Mouse (Mus musculus) forebrain, embryonic 11.5 days (tissue): ENCODE results near the gene A630095N17Rik. TPM values are rescaled to one million over a fixed set of nuclear protein-coding genes. Genes with fewer than 3 reads are reported as not detected.

Experiments
- ATAC-seq: fragments of 200-750 bp; cut with Nextera tagmentation; replicated peaks from 2 replicates; pipeline ENCODE4 v1.8.0; 2017; ENCODE audit warnings: moderate TSS enrichment; ENCODE audit not compliant: low FRiP score
- DNase-seq: peaks from one replicate; pipeline ENCODE4 v3.0.0-alpha.2; 2017; ENCODE audit warnings: low spot score
- H3K27ac ChIP-seq: fragments of 300-500 bp; sonication (generic); 2 replicates; pipeline ENCODE4 v1.5.1; 2014; ENCODE audit warnings: low read depth, low read length
- H3K27me3 ChIP-seq: fragments of 300-500 bp; sonication (generic); 2 replicates; pipeline ENCODE4 v1.6.1; 2014; ENCODE audit warnings: mild to moderate bottlenecking, low read length, mixed read lengths; ENCODE audit not compliant: control insufficient read depth, insufficient read depth
- H3K36me3 ChIP-seq: fragments of 300-500 bp; sonication (generic); 2 replicates; pipeline ENCODE4 v1.6.1; 2014; ENCODE audit warnings: mild to moderate bottlenecking, low read length, moderate library complexity, mixed read lengths; ENCODE audit not compliant: control insufficient read depth, insufficient read depth
- H3K4me1 ChIP-seq: fragments of 300-500 bp; sonication (generic); replicated peaks from 2 replicates; pipeline ENCODE4 v1.6.1; 2014; ENCODE audit warnings: low read length, mixed read lengths; ENCODE audit not compliant: control insufficient read depth, insufficient read depth
- H3K4me2 ChIP-seq: fragments of 300-500 bp; sonication (generic); 2 replicates; pipeline ENCODE4 v1.6.1; 2014; ENCODE audit warnings: low read depth, mild to moderate bottlenecking, low read length, moderate library complexity, mixed read lengths; ENCODE audit not compliant: severe bottlenecking
- H3K4me3 ChIP-seq: fragments of 300-500 bp; sonication (generic); 2 replicates; pipeline ENCODE4 v1.5.1; 2014; ENCODE audit warnings: low read depth, low read length
- H3K9ac ChIP-seq: fragments of 300-500 bp; sonication (generic); 2 replicates; pipeline ENCODE4 v1.6.1; 2014; ENCODE audit warnings: low read length
- H3K9me3 ChIP-seq: fragments of 300-500 bp; sonication (generic); 2 replicates; pipeline ENCODE4 v1.6.1; 2016; ENCODE audit warnings: low read length, mixed read lengths; ENCODE audit not compliant: control insufficient read depth
- WGBS: fragments of 180-500 bp; shearing (Covaris S2); extraction: QIAGEN DNeasy Blood & Tissue Kit; methylation state at CpG from one replicate; pipeline ENCODE4 v1.1.7; 2014; 5-methylcytosine and 5-hydroxymethylcytosine counted together
- polyA plus RNA-seq: library from polyadenylated mRNA; unstranded; fragments of >200 nt; fragmentation: Nextera tagmentation; extraction: Ambion mirVana; gene quantifications from 2 replicates; pipeline ENCODE4 v1.2.1, GENCODE M21; 2014

A630095N17Rik gene
- not detected in 2 replicates for polyA plus RNA-seq

- ATAC-seq (no peak), DNase-seq (no peak)
- Histone ChIP-seq H3K4me2 (no peak within 1 kb of the TSS), H3K9ac (no peak within 1 kb of the TSS), H3K36me3 (no peaks in the 10 kb centered on the region), H3K4me1 (peaks cover under 1% of the 10 kb centered on the region; the same call in 1 of the 2 replicates), H3K9me3 (no peaks in the 10 kb centered on the region), H3K4me3 (no peak within 1 kb of the TSS), H3K27ac (no peak within 1 kb of the TSS), H3K27me3 (no peaks in the 10 kb centered on the region)
- WGBS = 71% methylated on average over 5 of the region's 5 CpGs
Observed at GRCm38 (mm10) chr1:75231664-75232152, at the start of gene A630095N17Rik. A630095N17Rik (minus strand) TSS chr1:75232102.

GRCm38 (mm10) chr1:75278228-75278627 lies 46.3 kb upstream of the A630095N17Rik start, which contains the start of gene Resp18:
Resp18 (minus strand) TSS chr1:75278415.
- Histone ChIP-seq H3K27ac (no peak within 1 kb of the TSS), H3K4me2 (peak within 1 kb of the TSS; percentile 24; the same call in 1 of the 2 replicates), H3K9ac (peak within 1 kb of the TSS; percentile 12; the same call in 1 of the 2 replicates), H3K9me3 (no peaks in the 10 kb centered on the region; the same call in 1 of the 2 replicates), H3K4me1 (no peaks in the 10 kb centered on the region), H3K27me3 (peaks cover 15% of the 10 kb centered on the region), H3K36me3 (no peaks in the 10 kb centered on the region), H3K4me3 (peak within 1 kb of the TSS; percentile 8; the same call in 1 of the 2 replicates)
- DNase-seq (no peak), ATAC-seq (no peak)
- WGBS = 4% methylated on average over 13 of the region's 13 CpGs

GRCm38 (mm10) chr1:75277195-75278188 lies 45.6 kb upstream of the A630095N17Rik start:
- no peak for ATAC-seq
- DNase-seq = peak; percentile 78
- no peaks in the 10 kb centered on the region for H3K36me3 ChIP-seq
- H3K9ac ChIP-seq = peak overlapping the region; percentile 12; the same call in 1 of the 2 replicates
- H3K4me1 ChIP-seq = no peaks in the 10 kb centered on the region
- peaks cover 15% of the 10 kb centered on the region for H3K27me3 ChIP-seq
- H3K27ac ChIP-seq = no peak overlapping the region
- H3K9me3 ChIP-seq = no peaks in the 10 kb centered on the region; the same call in 1 of the 2 replicates
- peak overlapping the region; percentile 24; the same call in 1 of the 2 replicates for H3K4me2 ChIP-seq
- whole genome bisulfite sequencing = 2% methylated on average over 23 of the region's 23 CpGs
- peak overlapping the region; percentile 8; the same call in 1 of the 2 replicates for H3K4me3 ChIP-seq

GRCm38 (mm10) chr1:75264091-75264880 lies 32.4 kb upstream of the A630095N17Rik start, which contains the start of gene Ptprn:
Ptprn (minus strand) TSS chr1:75264502.
- 0 out of 2 replicates have a peak within 1 kb of the TSS, but pooled peaks have one; percentile 35 for H3K9ac ChIP-seq
- H3K27ac ChIP-seq = no peak within 1 kb of the TSS
- no peaks in the 10 kb centered on the region for H3K4me1 ChIP-seq
- peak within 1 kb of the TSS; percentile 31 for H3K4me3 ChIP-seq
- peak; percentile 69 for DNase-seq
- H3K4me2 ChIP-seq = peak within 1 kb of the TSS; percentile 64
- H3K36me3 ChIP-seq = no peaks in the 10 kb centered on the region
- WGBS = 11% methylated on average over 32 of the region's 32 CpGs
- H3K27me3 ChIP-seq = peaks cover 26% of the 10 kb centered on the region
- H3K9me3 ChIP-seq = no peaks in the 10 kb centered on the region
- ATAC-seq = peak; percentile 64

GRCm38 (mm10) chr1:75262969-75263951 lies 31.4 kb upstream of the A630095N17Rik start:
- Histone ChIP-seq H3K4me1 (no peaks in the 10 kb centered on the region), H3K27ac (no peak overlapping the region), H3K9me3 (no peaks in the 10 kb centered on the region), H3K9ac (no peak overlapping the region), H3K27me3 (peaks cover 26% of the 10 kb centered on the region), H3K36me3 (no peaks in the 10 kb centered on the region), H3K4me2 (peak overlapping the region; percentile 64), H3K4me3 (peak overlapping the region; percentile 31)
- peak; percentile 51; the same call in 1 of the 2 replicates for ATAC-seq
- WGBS = 1% methylated on average over 40 of the region's 40 CpGs
- peak; percentile 83 for DNase-seq

GRCm38 (mm10) chr1:75261278-75261677 lies 29.4 kb upstream of the A630095N17Rik start:
- Histone ChIP-seq H3K9ac (no peak overlapping the region), H3K4me3 (no peak overlapping the region), H3K27me3 (peaks cover 26% of the 10 kb centered on the region), H3K36me3 (no peaks in the 10 kb centered on the region), H3K27ac (no peak overlapping the region), H3K9me3 (no peaks in the 10 kb centered on the region), H3K4me2 (no peak overlapping the region), H3K4me1 (no peaks in the 10 kb centered on the region)
- ATAC-seq = no peak
- DNase-seq = no peak

GRCm38 (mm10) chr1:75255516-75256046 lies 23.7 kb upstream of the A630095N17Rik start:
- Histone ChIP-seq H3K36me3 (no peaks in the 10 kb centered on the region), H3K4me3 (no peak overlapping the region), H3K4me2 (no peak overlapping the region), H3K27ac (no peak overlapping the region), H3K27me3 (peaks cover 2% of the 10 kb centered on the region; the same call in 1 of the 2 replicates), H3K9me3 (no peaks in the 10 kb centered on the region), H3K9ac (no peak overlapping the region), H3K4me1 (no peaks in the 10 kb centered on the region)
- 78% methylated on average over 10 of the region's 10 CpGs for WGBS
- ATAC-seq (no peak), DNase-seq (no peak)
